Mouse (Mus musculus) CH12.LX (cell line): ENCODE results near the gene Hspb3.

ENCODE experiments used
- CHD1 ChIP-seq: IDR thresholded peaks from 2 replicates; pipeline ENCODE4 v1.6.1; 2012; ENCODE audit warnings: low read depth, low read length, improper control_type of control experiment, inconsistent platforms
- CHD2 ChIP-seq: IDR thresholded peaks from 2 replicates; pipeline ENCODE4 v1.6.1; 2011; ENCODE audit warnings: low read length, improper control_type of control experiment
- CTCF ChIP-seq, 2 experiments: IDR thresholded peaks in 1 of 2; conservative IDR thresholded peaks in 1 of 2; 2 replicates each; pipeline ENCODE4 v1.5.1; 2011 to 2012; ENCODE audit warnings: low read depth in 2 of 2, low read length in 2 of 2, improper control_type of control experiment in 1 of 2, inconsistent platforms in 1 of 2, mild to moderate bottlenecking in 1 of 2, moderate library complexity in 1 of 2
- EP300 ChIP-seq: IDR thresholded peaks from 2 replicates; pipeline ENCODE4 v1.6.1; 2011; ENCODE audit warnings: low read length, improper control_type of control experiment
- ETS1 ChIP-seq: conservative IDR thresholded peaks from 2 replicates; pipeline ENCODE4 v1.6.1; 2012; ENCODE audit warnings: low read depth, mild to moderate bottlenecking, inconsistent platforms, low read length, improper control_type of control experiment, moderate library complexity
- JUND ChIP-seq: conservative IDR thresholded peaks from 2 replicates; pipeline ENCODE4 v1.6.1; 2011; ENCODE audit warnings: low read depth, low read length, improper control_type of control experiment
- MAX ChIP-seq: IDR thresholded peaks from 2 replicates; pipeline ENCODE4 v1.6.1; 2011; ENCODE audit warnings: low read length, improper control_type of control experiment
- MAZ ChIP-seq: IDR thresholded peaks from 2 replicates; pipeline ENCODE4 v1.6.1; 2012; ENCODE audit warnings: low read depth, mild to moderate bottlenecking, inconsistent platforms, low read length, improper control_type of control experiment, moderate library complexity
- NELFE ChIP-seq: IDR thresholded peaks from 2 replicates; pipeline ENCODE4 v1.6.1; 2011; ENCODE audit warnings: low read depth, low read length, improper control_type of control experiment
- POLR2A ChIP-seq: IDR thresholded peaks from 2 replicates; pipeline ENCODE4 v1.6.1; 2011; ENCODE audit warnings: low read depth, mild to moderate bottlenecking, improper control_type of control experiment, low read length
- POLR2AphosphoS2 ChIP-seq: IDR thresholded peaks from 2 replicates; pipeline ENCODE4 v1.6.1; 2011; ENCODE audit warnings: low read depth, low read length, improper control_type of control experiment
- RAD21 ChIP-seq: IDR thresholded peaks from 2 replicates; pipeline ENCODE4 v1.6.1; 2011; ENCODE audit warnings: low read depth, mild to moderate bottlenecking, low read length, improper control_type of control experiment, moderate library complexity

DNA sequence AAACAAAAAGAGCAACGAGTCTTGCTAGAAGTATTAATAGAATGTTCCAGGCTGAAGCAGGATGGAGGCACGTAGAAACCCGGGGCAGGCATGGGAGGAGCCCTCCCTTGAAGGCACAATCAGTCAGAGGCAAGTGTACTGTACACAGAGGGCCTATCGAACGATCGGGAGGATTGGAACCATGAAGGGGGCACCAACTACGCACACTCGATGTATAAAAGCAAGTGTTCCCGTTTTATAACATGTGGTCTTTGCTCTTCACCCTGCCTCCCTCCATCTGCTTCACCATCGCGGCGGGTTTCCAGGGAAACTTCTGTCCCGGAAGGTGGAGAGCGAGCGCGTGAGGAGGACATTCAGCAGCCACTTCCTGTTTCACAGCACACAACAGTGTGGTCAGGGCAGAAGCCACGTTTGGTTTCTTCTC, 27.7 kb downstream of the Hspb3 start:
- TF ChIP-seq ETS1 (no peak), POLR2A (no peak), CHD1 (no peak), NELFE (no peak), MAX (no peak), EP300 (no peak), POLR2AphosphoS2 (no peak), CTCF (conservative IDR thresholded peaks at IDR 0.05 in 1 of 2, IDR thresholded peaks at IDR 0.05 in 1 of 2; ENCODE audit: low read depth in 2 of 2, low read length in 2 of 2) (no peak), CHD2 (no peak), JUND (no peak), RAD21 (no peak), MAZ (no peak)
